Mouse (Mus musculus) hindbrain, embryonic 12.5 days (tissue): ENCODE measurements around the gene S1pr1. TPM values are rescaled to one million over a fixed set of nuclear protein-coding genes. Genes with fewer than 3 reads are reported as not detected.

Experiments used
- ATAC-seq: fragments of 200-750 bp; cut with Nextera tagmentation; 2 replicates; pipeline ENCODE4 v1.8.0; 2017; ENCODE audit warnings: moderate TSS enrichment; ENCODE audit not compliant: low FRiP score
- H3K27ac ChIP-seq: fragments of 300-500 bp; sonication (generic); 2 replicates; pipeline ENCODE4 v1.5.1; 2016; ENCODE audit warnings: mild to moderate bottlenecking
- H3K27me3 ChIP-seq: fragments of 300-500 bp; sonication (generic); 2 replicates; pipeline ENCODE4 v1.6.1; 2016; ENCODE audit warnings: mild to moderate bottlenecking
- H3K36me3 ChIP-seq: fragments of 300-500 bp; sonication (generic); 2 replicates; pipeline ENCODE4 v1.6.1; 2016; ENCODE audit warnings: mild to moderate bottlenecking
- H3K4me1 ChIP-seq: fragments of 300-500 bp; sonication (generic); 2 replicates; pipeline ENCODE4 v1.6.1; 2016
- H3K4me2 ChIP-seq: fragments of 300-500 bp; sonication (generic); replicated peaks from 2 replicates; pipeline ENCODE4 v1.6.1; 2016; ENCODE audit warnings: mild to moderate bottlenecking
- H3K4me3 ChIP-seq: fragments of 300-500 bp; sonication (generic); 2 replicates; pipeline ENCODE4 v1.5.1; 2016; ENCODE audit warnings: mild to moderate bottlenecking
- H3K9ac ChIP-seq: fragments of 300-500 bp; sonication (generic); 2 replicates; pipeline ENCODE4 v1.6.1; 2016; ENCODE audit warnings: mild to moderate bottlenecking, moderate library complexity
- H3K9me3 ChIP-seq: fragments of 300-500 bp; sonication (generic); replicated peaks from 2 replicates; pipeline ENCODE4 v1.6.1; 2016; ENCODE audit warnings: mild to moderate bottlenecking
- WGBS: fragments of 180-500 bp; shearing (Covaris S2); methylation state at CpG from one replicate; pipeline ENCODE4 v1.1.7; 2016; 5-methylcytosine and 5-hydroxymethylcytosine counted together
- polyA plus RNA-seq: library from polyadenylated mRNA; unstranded; fragments of >200 nt; fragmentation: Nextera tagmentation; extraction: Ambion mirVana; gene quantifications from 2 replicates; pipeline ENCODE4 v1.2.1, GENCODE M21; 2016

S1pr1 gene
- polyA plus RNA-seq, 1 experiment from 2014 or later: 17.1 TPM

DNA sequence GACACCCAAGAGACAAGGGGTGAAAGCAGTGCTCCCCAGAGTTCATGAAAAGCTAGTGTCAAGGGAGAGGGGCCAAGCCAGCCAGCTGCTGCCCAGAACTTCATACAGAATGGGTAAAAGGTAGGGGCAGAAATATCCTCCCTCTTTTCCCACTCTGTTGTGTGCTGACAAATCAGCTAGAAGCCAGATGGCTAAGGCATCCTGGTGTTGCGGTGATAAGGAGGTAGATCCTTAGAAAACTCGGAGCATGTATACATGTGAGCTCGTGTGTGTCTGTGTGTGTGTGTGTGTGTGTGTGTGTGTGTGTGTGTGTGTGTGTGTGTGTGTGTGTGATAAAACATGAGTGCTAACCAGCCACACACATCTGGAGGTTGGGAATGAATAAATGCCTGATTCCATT lies 20.7 kb upstream of the S1pr1 start:
- no peaks in the 10 kb centered on the region for H3K36me3 ChIP-seq
- no peak overlapping the region for H3K27ac ChIP-seq
- no peaks in the 10 kb centered on the region for H3K9me3 ChIP-seq
- no peak overlapping the region for H3K9ac ChIP-seq
- peaks cover 5% of the 10 kb centered on the region for H3K4me1 ChIP-seq
- no peak overlapping the region for H3K4me3 ChIP-seq
- 94% methylated on average over 3 of the region's 3 CpGs for WGBS
- H3K27me3 ChIP-seq: no peaks in the 10 kb centered on the region
- ATAC-seq: no peak
- no peak overlapping the region for H3K4me2 ChIP-seq

DNA sequence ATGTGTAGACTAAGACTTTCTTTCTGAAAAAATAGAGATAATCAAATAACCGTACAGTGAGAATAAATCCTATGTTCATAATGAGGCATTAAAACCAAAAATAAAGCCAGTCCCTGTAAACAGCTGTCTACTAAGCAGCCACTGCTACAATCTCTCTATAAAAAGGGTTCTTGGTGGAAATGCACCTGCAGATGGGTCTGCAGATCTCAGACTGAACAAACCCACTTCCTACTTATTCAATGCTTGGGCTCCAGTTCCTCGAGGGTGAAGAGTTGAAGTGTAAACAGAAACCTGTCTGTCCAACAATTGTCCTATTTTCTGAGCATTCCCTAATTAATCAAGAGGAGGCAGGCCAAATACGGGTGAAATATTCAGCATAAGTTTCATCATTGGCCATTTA lies 20.0 kb upstream of the S1pr1 start:
- ATAC-seq: no peak
- WGBS: 79% methylated on average over 3 of the region's 3 CpGs
- H3K27ac ChIP-seq: no peak overlapping the region
- peaks cover 5% of the 10 kb centered on the region for H3K4me1 ChIP-seq
- H3K9me3 ChIP-seq: no peaks in the 10 kb centered on the region
- H3K4me2 ChIP-seq: no peak overlapping the region
- H3K9ac ChIP-seq: no peak overlapping the region
- H3K36me3 ChIP-seq: no peaks in the 10 kb centered on the region
- H3K27me3 ChIP-seq: no peaks in the 10 kb centered on the region
- no peak overlapping the region for H3K4me3 ChIP-seq

DNA sequence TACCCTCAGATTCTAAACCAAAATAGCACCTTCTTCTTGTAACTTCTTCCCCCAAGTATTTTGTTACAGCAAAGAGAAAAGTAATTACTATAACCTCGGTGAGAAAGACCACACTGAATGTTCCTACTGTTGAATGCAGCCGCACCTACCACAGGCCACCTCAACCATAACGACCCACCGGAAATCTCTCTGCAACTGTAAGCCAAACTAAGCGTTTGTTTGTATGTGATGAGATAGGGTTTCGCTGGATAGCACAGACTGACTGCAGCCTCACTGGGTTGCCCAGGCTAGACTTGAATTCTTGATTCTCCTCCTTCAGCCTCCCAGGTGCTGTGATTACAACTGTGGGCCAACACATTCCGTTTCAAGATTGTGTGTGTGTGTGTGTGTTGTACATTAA lies 15.5 kb upstream of the S1pr1 start:
- no peak for ATAC-seq
- no peaks in the 10 kb centered on the region for H3K9me3 ChIP-seq
- no peak overlapping the region for H3K4me2 ChIP-seq
- no peak overlapping the region for H3K27ac ChIP-seq
- 95% methylated on average over 7 of the region's 7 CpGs for WGBS
- no peaks in the 10 kb centered on the region for H3K4me1 ChIP-seq
- no peak overlapping the region for H3K4me3 ChIP-seq
- H3K27me3 ChIP-seq: no peaks in the 10 kb centered on the region
- H3K36me3 ChIP-seq: no peaks in the 10 kb centered on the region
- no peak overlapping the region for H3K9ac ChIP-seq

DNA sequence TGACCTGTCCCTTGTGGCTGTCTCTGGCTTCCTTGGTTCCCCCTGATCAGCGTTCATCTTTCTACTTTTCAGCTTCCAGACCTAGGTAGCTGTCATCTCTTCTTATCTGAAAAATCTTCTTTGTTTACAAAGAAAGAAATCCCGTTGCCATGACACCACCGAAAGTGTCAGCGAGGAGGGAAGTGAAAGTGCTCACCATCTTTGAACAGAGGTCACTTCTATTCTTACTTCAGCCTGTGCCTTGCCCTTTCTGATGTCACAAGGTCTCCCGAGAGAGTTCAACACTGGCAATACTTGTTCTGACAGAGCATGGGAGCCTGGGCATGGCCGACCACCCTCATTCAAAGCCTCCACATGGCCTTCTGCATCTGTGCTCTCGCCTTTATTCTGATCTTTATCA lies 14.3 kb upstream of the S1pr1 start:
- Histone ChIP-seq H3K4me1 (no peaks in the 10 kb centered on the region), H3K36me3 (no peaks in the 10 kb centered on the region), H3K4me3 (no peak overlapping the region), H3K4me2 (no peak overlapping the region), H3K27ac (no peak overlapping the region), H3K27me3 (no peaks in the 10 kb centered on the region), H3K9ac (no peak overlapping the region), H3K9me3 (no peaks in the 10 kb centered on the region)
- WGBS: 66% methylated on average over 7 of the region's 7 CpGs
- no peak for ATAC-seq

DNA sequence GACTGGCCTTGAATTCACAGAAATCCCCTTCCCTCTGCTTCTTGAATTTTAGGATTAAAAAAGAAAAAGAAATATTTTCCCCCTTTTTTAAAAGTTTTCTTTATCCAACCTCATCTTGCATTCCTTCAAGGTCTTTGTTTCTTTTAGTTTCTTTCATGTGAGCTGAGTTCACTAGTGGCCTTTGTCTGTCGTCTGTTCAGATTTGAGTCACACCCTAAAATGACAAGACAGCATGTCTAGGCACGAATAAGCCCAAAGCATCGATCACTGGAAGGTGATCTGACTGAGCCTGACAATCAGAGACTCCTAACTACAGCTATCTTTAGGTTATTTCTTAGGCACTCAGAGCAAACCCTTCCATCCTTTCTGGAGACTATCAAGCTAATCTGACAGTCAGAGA lies 13.3 kb upstream of the S1pr1 start:
- WGBS: 51% methylated on average over 3 of the region's 3 CpGs
- no peak overlapping the region for H3K27ac ChIP-seq

DNA sequence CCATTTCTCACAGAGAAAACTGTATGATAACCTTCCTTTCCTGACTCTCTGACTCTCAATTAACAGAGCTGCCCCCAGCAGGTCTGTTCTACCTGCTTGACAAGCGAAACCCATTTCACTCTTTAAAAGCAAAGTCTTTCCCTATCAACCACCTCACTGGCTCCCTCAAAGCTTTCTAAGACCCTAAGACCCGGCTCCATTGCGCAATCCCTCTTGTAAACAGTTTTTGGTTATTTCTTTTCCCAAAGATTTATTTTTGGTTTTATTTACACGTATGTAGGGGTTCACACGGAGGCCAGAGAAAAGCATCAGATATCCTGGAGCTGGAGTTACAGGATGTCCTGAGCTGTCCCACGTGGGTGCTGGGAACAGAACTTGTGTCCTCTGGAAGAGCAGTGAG lies 4.0 kb upstream of the S1pr1 start:
- H3K9ac ChIP-seq: no peak overlapping the region
- H3K9me3 ChIP-seq: no peaks in the 10 kb centered on the region
- H3K27ac ChIP-seq: no peak overlapping the region
- no peaks in the 10 kb centered on the region for H3K36me3 ChIP-seq
- peaks cover 5% of the 10 kb centered on the region; the same call in 1 of the 2 replicates for H3K4me1 ChIP-seq
- H3K4me2 ChIP-seq: no peak overlapping the region
- 85% methylated on average over 6 of the region's 6 CpGs for WGBS
- H3K4me3 ChIP-seq: no peak overlapping the region
- ATAC-seq: no peak
- peaks cover 2% of the 10 kb centered on the region; the same call in 1 of the 2 replicates for H3K27me3 ChIP-seq

More for the DNA sequence above, 13.3 kb upstream of the S1pr1 start:
- H3K36me3 ChIP-seq: no peaks in the 10 kb centered on the region
- no peaks in the 10 kb centered on the region for H3K4me1 ChIP-seq
- ATAC-seq: no peak
- H3K27me3 ChIP-seq: no peaks in the 10 kb centered on the region
- H3K9me3 ChIP-seq: no peaks in the 10 kb centered on the region
- H3K4me2 ChIP-seq: no peak overlapping the region
- no peak overlapping the region for H3K4me3 ChIP-seq
- no peak overlapping the region for H3K9ac ChIP-seq

DNA sequence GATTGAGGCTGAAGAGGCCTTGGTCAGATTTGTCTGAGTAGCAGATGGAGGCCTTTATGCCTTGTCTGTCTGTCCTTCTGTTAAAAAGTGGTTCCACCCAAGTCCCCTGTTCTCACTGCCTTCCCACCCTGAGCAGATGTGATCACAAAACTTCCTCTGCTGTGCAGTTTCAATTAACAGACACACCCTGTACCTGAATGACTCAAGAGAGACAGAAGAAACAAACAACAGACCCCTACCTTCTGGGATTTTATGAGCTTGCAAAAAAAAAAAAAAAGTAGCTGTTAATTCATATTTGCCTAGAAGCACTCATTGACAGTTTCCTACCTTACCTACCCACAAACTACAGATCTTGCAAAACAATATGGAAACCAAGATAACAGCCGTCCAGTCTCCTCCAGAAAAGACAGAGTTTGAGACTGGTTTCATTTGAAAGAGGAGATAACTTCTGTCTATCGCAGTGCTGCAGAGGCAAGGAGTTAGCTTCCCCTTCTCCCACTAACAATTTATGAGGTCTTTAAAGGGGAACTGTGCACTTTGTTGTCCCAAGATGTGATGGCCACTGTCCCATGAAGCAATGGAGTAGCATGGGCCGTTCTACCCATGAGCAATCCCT lies 1.1 kb upstream of the S1pr1 start:
- Histone ChIP-seq H3K27me3 (peaks cover 8% of the 10 kb centered on the region), H3K9ac (no peak overlapping the region), H3K4me2 (peak overlapping the region; percentile 78), H3K9me3 (no peaks in the 10 kb centered on the region), H3K36me3 (no peaks in the 10 kb centered on the region), H3K4me3 (peak overlapping the region; percentile 49; the same call in 1 of the 2 replicates), H3K27ac (no peak overlapping the region), H3K4me1 (peaks cover 12% of the 10 kb centered on the region)
- ATAC-seq: no peak
- 84% methylated on average over 3 of the region's 3 CpGs for WGBS

DNA sequence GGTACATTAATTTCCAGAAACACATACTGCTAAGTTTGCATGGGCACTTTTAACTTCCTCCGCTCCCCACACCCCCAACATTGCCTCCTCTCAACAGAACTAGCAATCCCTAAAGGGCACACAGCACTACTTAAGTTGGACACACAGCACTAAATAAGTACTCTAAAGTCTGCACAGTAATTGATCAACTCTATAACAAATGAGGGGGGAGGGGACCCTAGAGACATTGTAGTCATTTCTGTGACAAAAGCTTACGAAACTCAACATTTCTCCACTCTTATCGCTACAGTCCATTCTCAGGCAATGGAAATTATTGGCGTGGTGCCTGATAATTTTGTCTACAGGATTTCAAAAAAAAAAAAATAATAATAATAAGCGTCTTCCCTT lies 830 bp downstream of the S1pr1 start:
- Histone ChIP-seq H3K27me3 (peaks cover 8% of the 10 kb centered on the region), H3K4me1 (peaks cover 12% of the 10 kb centered on the region), H3K4me3 (peak overlapping the region; percentile 49), H3K9ac (0 out of 2 replicates have a peak overlapping the region, but pooled peaks have one; percentile 29), H3K36me3 (no peaks in the 10 kb centered on the region), H3K4me2 (peak overlapping the region; percentile 78), H3K9me3 (no peaks in the 10 kb centered on the region), H3K27ac (no peak overlapping the region)
- 8% methylated on average over 5 of the region's 5 CpGs for WGBS
- ATAC-seq: no peak

DNA sequence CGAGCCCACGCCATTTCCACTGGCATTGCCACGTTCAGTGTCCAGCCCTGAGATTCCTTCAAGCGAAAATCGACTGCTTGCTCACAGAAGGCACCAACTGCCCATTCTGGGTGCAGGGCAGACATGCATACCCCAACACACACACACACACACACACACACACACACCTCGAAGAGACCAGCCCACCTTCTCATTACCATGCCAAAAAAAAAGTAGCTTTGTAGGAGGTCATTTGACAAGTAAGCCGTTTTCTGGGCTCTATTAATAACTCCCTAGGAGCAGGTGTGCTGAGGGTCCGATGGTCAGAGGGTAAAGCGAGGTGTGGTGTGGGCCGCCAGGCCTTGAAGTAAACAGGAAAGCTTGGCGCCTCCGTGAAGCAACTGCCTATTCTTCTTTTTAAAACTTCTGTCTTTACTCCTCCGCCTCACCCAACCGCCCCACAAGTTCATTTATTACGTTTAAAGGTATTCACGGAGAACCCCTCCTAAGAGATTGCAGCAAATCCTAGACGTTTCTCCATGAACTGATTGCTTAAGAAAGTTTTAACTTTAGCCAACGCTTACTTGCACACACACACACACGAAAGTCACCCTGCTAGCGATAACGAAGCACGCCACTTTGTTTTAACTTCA lies 1.3 kb downstream of the S1pr1 start:
- H3K36me3 ChIP-seq: no peaks in the 10 kb centered on the region
- peak overlapping the region; percentile 49 for H3K4me3 ChIP-seq
- no peaks in the 10 kb centered on the region for H3K9me3 ChIP-seq
- no peak for ATAC-seq
- H3K27me3 ChIP-seq: peaks cover 8% of the 10 kb centered on the region
- peaks cover 12% of the 10 kb centered on the region for H3K4me1 ChIP-seq
- H3K27ac ChIP-seq: no peak overlapping the region
- H3K9ac ChIP-seq: peak overlapping the region; percentile 29; the same call in 1 of the 2 replicates
- 17% methylated on average over 22 of the region's 22 CpGs for WGBS
- peak overlapping the region; percentile 78 for H3K4me2 ChIP-seq

DNA sequence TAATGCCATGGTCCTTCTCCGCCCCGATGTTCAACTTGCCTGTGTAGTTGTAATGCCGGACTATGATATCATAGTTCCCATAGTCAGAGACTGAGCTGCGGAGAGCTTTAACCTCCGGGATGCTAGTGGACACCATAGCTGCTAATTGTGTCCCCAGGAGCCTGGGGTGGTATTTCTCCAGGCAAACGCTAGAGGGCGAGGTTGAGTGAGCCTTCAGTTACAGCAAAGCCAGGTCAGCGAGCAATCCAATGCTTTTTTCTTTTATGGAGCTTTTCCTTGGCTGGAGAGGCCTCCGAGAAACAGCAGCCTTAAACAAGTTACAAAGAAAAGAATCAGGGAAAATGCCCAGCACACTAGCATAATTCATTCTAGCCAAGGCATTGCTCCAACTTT lies 2.1 kb downstream of the S1pr1 start:
- Histone ChIP-seq H3K27me3 (peaks cover 8% of the 10 kb centered on the region), H3K36me3 (no peaks in the 10 kb centered on the region), H3K4me2 (peak overlapping the region; percentile 78), H3K9ac (no peak overlapping the region), H3K27ac (no peak overlapping the region), H3K4me3 (peak overlapping the region; percentile 49; the same call in 1 of the 2 replicates), H3K4me1 (peaks cover 12% of the 10 kb centered on the region), H3K9me3 (no peaks in the 10 kb centered on the region)
- WGBS: 16% methylated on average over 9 of the region's 9 CpGs
- ATAC-seq: 0 out of 2 replicates have a peak, but pooled peaks have one; percentile 23

DNA sequence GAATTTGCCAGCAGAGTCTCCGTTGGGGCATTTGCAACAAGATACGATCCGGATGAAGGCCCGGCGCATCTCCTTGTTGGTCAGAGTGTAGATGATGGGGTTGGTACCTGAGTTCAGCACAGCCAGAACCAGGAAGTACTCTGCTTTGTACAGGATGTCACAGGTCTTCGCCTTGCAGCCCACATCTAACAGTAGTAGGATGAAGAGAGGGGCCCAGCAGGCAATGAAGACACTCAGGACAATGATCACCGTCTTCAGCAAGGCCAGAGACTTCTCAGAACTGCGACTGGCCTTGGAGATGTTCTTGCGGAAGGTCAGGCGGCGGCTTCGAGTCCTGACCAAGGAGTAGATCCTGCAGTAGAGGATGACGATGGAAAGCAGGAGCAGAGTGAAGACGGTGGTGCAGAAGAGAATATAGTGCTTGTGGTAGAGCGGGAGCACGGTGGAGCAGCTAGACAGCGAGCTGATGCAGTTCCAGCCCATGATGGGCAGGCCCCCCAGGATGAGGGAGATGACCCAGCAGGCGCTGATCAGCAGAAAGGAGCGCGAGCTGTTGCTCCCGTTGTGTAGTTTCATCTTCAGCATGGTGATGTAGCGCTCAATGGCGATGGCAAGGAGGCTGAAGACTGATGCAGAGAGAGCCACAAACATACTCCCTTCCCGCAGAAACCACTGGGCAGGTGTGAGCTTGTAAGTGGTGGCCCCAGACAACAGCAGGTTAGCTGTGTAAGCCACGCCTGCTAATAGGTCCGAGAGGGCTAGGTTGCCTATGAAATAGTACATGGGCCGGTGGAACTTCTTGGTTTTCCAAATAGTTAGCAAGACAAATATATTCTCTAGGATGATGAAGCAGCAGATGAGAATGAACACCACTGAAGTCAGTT lies 2.7 kb downstream of the S1pr1 start:
- Histone ChIP-seq H3K4me3 (no peak overlapping the region), H3K27ac (no peak overlapping the region), H3K9me3 (no peaks in the 10 kb centered on the region), H3K27me3 (peaks cover 8% of the 10 kb centered on the region), H3K4me1 (peaks cover 12% of the 10 kb centered on the region), H3K36me3 (no peaks in the 10 kb centered on the region), H3K9ac (no peak overlapping the region), H3K4me2 (peak overlapping the region; percentile 78; the same call in 1 of the 2 replicates)
- 92% methylated on average over 27 of the region's 27 CpGs for WGBS
- no peak for ATAC-seq

DNA sequence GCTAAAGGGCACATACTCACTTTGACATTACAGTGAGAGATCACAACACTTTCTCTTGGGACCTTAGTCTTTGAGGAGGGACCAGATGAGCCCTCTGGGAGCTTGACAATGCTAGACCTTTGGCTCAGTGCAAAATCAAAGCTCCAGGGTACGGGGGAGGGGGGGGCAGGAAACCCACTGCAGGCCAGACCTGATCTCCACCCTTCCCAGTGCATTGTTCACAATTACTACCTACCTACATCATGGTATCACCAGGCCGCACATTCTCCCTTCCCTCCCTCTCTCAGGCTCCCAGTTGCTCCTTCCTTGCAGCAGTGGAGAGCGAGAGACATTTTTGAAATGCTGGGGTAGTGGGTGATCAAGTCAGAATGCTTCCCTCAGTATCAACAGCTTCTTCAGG lies 3.5 kb downstream of the S1pr1 start:
- ATAC-seq: no peak
- no peak overlapping the region for H3K9ac ChIP-seq
- H3K4me1 ChIP-seq: peaks cover 12% of the 10 kb centered on the region
- peaks cover 8% of the 10 kb centered on the region for H3K27me3 ChIP-seq
- no peaks in the 10 kb centered on the region for H3K9me3 ChIP-seq
- H3K4me2 ChIP-seq: no peak overlapping the region
- H3K36me3 ChIP-seq: no peaks in the 10 kb centered on the region
- H3K27ac ChIP-seq: no peak overlapping the region
- no peak overlapping the region for H3K4me3 ChIP-seq
- 92% methylated on average over 3 of the region's 3 CpGs for WGBS
